Mouse (Mus musculus) stomach, embryonic 16.5 days (tissue): ENCODE results near the gene Slc15a2. TPM values are rescaled to one million over a fixed set of nuclear protein-coding genes. Genes with fewer than 3 reads are reported as not detected.

Experiments
- ATAC-seq: fragments of 200-750 bp; cut with Nextera tagmentation; 2 replicates; pipeline ENCODE4 v1.8.0; 2017; ENCODE audit warnings: moderate number of reproducible peaks, moderate TSS enrichment; ENCODE audit not compliant: insufficient read depth, low FRiP score
- H3K27ac ChIP-seq: fragments of 300-500 bp; sonication (generic); 2 replicates; pipeline ENCODE4 v1.5.1; 2014; ENCODE audit warnings: low read length
- H3K27me3 ChIP-seq: fragments of 300-500 bp; sonication (generic); 2 replicates; pipeline ENCODE4 v1.6.1; 2014; ENCODE audit warnings: low read length, control low read depth, mixed read lengths; ENCODE audit not compliant: control insufficient read depth, insufficient read depth
- H3K36me3 ChIP-seq: fragments of 300-500 bp; sonication (generic); 2 replicates; pipeline ENCODE4 v1.6.1; 2014; ENCODE audit warnings: low read length; ENCODE audit not compliant: control insufficient read depth, insufficient read depth
- H3K4me1 ChIP-seq: fragments of 300-500 bp; sonication (generic); 2 replicates; pipeline ENCODE4 v1.6.1; 2014; ENCODE audit warnings: low read length, control low read depth, mixed read lengths; ENCODE audit not compliant: control insufficient read depth, insufficient read depth
- H3K4me2 ChIP-seq: fragments of 300-500 bp; sonication (generic); 2 replicates; pipeline ENCODE4 v1.6.1; 2014; ENCODE audit warnings: low read depth, low read length, mixed read lengths
- H3K4me3 ChIP-seq: fragments of 300-500 bp; sonication (generic); replicated peaks from 2 replicates; pipeline ENCODE4 v1.5.1; 2014; ENCODE audit warnings: mild to moderate bottlenecking, low read length
- H3K9ac ChIP-seq: fragments of 300-500 bp; sonication (generic); 2 replicates; pipeline ENCODE4 v1.6.1; 2014; ENCODE audit warnings: low read length
- H3K9me3 ChIP-seq: fragments of 300-500 bp; sonication (generic); replicated peaks from 2 replicates; pipeline ENCODE4 v1.6.1; 2016; ENCODE audit warnings: low read length, control low read depth; ENCODE audit not compliant: control insufficient read depth
- WGBS: fragments of 180-500 bp; shearing (Covaris S2); extraction: QIAGEN DNeasy Blood & Tissue Kit; methylation state at CpG from one replicate; pipeline ENCODE4 v1.1.7; 2014; 5-methylcytosine and 5-hydroxymethylcytosine counted together
- microRNA-seq: library from miRNA; unstranded; fragments of <30 nt; microRNA quantifications from one replicate; pipeline ENCODE4, GENCODE M21; 2016
- polyA plus RNA-seq: library from polyadenylated mRNA; unstranded; fragments of >200 nt; fragmentation: Nextera tagmentation; extraction: Ambion mirVana; gene quantifications from 2 replicates; pipeline ENCODE4 v1.2.1, GENCODE M21; 2015

Gene Slc15a2
- polyA plus RNA-seq, 1 experiment from 2014 or later: 4.0 TPM

DNA sequence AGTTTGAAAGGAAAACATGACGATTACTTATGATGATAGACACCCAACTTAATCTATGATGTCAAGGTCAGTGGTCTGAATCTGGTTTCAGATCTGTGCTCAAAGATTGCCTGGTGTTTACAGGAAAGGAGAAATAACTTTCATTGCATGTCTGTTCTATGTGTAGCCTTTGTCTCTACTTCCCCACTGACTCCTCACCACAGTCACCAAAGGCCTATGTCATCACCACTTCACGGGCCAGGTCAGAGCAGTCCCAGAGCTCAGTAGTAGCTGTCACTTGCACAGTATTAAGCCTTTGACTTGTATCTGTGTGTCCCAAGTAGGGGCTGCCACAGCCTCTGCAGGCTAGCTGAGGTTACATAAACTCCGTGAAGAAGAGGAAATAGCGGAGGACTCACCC is 67.3 kb downstream of the Slc15a2 start:
- 85% methylated on average over 4 of the region's 4 CpGs for WGBS

DNA sequence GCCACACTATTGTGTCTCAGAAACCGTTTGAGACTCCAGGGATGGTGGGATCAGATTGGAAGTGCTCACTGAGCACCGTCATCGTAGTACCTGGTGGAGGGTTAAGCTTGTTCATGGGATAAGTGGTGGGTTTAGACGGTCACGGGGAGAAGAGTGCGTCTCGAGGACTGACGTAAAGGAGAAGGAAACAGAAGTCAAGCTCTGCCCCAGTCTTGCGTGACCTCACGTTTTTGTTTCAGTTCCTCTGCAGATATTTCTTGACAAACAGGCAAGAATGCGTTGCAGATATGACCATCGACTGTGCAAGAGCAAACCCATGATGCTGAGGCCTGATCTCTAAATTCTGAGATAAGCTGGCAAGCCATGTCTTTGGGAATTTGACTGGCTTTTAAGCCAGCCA is 73.0 kb downstream of the Slc15a2 start:
- WGBS: 77% methylated on average over 12 of the region's 12 CpGs
- Histone ChIP-seq H3K36me3 (no peaks in the 10 kb centered on the region), H3K9me3 (no peaks in the 10 kb centered on the region), H3K4me2 (no peak overlapping the region), H3K27ac (no peak overlapping the region), H3K9ac (no peak overlapping the region), H3K4me1 (peaks cover 6% of the 10 kb centered on the region; the same call in 1 of the 2 replicates), H3K27me3 (no peaks in the 10 kb centered on the region), H3K4me3 (no peak overlapping the region)
- ATAC-seq: no peak

More for the DNA sequence above, 67.3 kb downstream of the Slc15a2 start:
- Histone ChIP-seq H3K4me3 (no peak overlapping the region), H3K4me2 (no peak overlapping the region), H3K27me3 (no peaks in the 10 kb centered on the region), H3K27ac (no peak overlapping the region), H3K36me3 (no peaks in the 10 kb centered on the region), H3K9ac (no peak overlapping the region), H3K4me1 (no peaks in the 10 kb centered on the region), H3K9me3 (no peaks in the 10 kb centered on the region)
- ATAC-seq: no peak

- no peak for ATAC-seq
- no peak overlapping the region for H3K9ac ChIP-seq
- no peak overlapping the region for H3K4me3 ChIP-seq
- no peaks in the 10 kb centered on the region for H3K27me3 ChIP-seq
- no peak overlapping the region for H3K4me2 ChIP-seq
- 92% methylated on average over 2 of the region's 2 CpGs for WGBS
- H3K36me3 ChIP-seq: no peaks in the 10 kb centered on the region
- H3K4me1 ChIP-seq: peaks cover 6% of the 10 kb centered on the region; the same call in 1 of the 2 replicates
- no peak overlapping the region for H3K27ac ChIP-seq
- no peaks in the 10 kb centered on the region for H3K9me3 ChIP-seq
Measured at GRCm38 (mm10) chr16:36710794-36711193, 74.0 kb downstream of the Slc15a2 start.

DNA sequence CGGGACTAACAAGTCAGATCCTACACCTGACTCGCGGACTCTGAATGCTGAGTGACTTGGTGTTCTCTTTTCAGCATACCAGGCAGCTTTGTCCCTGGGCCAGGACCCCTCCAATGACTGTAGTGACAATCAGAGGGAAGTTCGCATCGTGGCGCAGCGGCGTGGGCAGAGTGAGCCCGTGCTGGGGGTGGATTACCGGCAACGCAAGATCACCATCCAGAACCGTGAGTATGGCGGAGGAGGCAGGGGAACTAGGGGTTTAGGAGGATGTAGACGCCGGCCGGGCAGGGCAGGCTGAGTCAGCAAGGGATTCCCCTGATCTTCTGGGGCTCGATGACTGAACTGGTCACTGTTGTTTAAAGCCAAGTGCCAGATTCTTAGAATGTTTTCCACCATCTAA is 75.4 kb downstream of the Slc15a2 start:
- H3K9me3 ChIP-seq: no peaks in the 10 kb centered on the region
- no peak for ATAC-seq
- H3K4me2 ChIP-seq: no peak overlapping the region
- H3K27me3 ChIP-seq: no peaks in the 10 kb centered on the region
- H3K9ac ChIP-seq: no peak overlapping the region
- 91% methylated on average over 17 of the region's 17 CpGs for WGBS
- H3K27ac ChIP-seq: no peak overlapping the region
- H3K36me3 ChIP-seq: no peaks in the 10 kb centered on the region
- H3K4me1 ChIP-seq: peaks cover 6% of the 10 kb centered on the region; the same call in 1 of the 2 replicates
- H3K4me3 ChIP-seq: no peak overlapping the region

DNA sequence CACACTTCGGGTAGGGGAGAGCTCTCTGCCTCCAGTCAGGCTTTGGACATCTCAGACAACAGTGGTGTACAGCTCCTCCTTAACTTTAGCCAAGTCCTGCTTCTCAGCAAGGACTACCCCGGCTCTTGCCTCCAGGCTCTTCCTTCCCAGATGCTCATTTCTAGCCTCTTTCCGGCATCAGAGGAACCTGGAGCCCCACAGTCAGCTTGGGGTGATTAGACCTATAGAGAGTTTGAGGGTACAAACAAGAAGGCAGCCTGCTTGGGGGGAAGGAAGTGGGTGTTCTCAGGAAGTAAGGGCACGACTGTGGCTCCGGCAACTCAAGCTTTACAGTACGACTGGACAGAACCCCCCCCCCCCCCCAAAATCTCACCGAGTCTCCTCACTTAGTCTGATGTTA is 76.0 kb downstream of the Slc15a2 start:
- Histone ChIP-seq H3K9ac (no peak overlapping the region), H3K4me3 (no peak overlapping the region), H3K36me3 (no peaks in the 10 kb centered on the region), H3K27me3 (no peaks in the 10 kb centered on the region), H3K4me1 (peaks cover 6% of the 10 kb centered on the region; the same call in 1 of the 2 replicates), H3K27ac (no peak overlapping the region), H3K9me3 (no peaks in the 10 kb centered on the region), H3K4me2 (no peak overlapping the region)
- WGBS: 80% methylated on average over 7 of the region's 7 CpGs
- ATAC-seq: no peak

- H3K27me3 ChIP-seq: no peaks in the 10 kb centered on the region
- H3K9me3 ChIP-seq: no peaks in the 10 kb centered on the region
- no peak overlapping the region for H3K9ac ChIP-seq
- WGBS: 58% methylated on average over 6 of the region's 6 CpGs
- H3K36me3 ChIP-seq: no peaks in the 10 kb centered on the region
- H3K4me1 ChIP-seq: peaks cover 6% of the 10 kb centered on the region; the same call in 1 of the 2 replicates
- H3K4me3 ChIP-seq: no peak overlapping the region
- ATAC-seq: peak; percentile 29; the same call in 1 of the 2 replicates
- H3K4me2 ChIP-seq: no peak overlapping the region
- no peak overlapping the region for H3K27ac ChIP-seq
Measured at GRCm38 (mm10) chr16:36707702-36708423, 76.9 kb downstream of the Slc15a2 start.

DNA sequence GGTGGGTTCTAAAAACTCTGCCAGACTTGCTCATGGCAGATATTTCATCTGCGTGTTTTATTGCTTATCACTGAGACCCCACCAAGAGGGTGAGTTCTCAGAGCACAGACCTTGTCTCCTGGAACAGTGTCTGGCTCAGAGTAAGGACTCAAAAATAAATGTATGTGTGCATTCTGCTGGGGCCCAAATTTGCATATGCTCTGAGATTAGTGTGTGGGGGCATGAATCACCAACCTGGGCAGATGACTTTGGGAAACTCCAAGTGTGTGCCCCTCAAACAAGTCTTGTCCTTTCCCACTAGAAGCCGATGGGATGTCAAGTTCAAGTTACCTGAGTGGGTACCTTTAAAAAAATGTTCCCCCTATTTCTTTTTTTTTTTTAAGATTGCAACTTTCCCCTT is 84.3 kb downstream of the Slc15a2 start:
- no peak overlapping the region for H3K27ac ChIP-seq
- ATAC-seq: no peak
- no peaks in the 10 kb centered on the region for H3K36me3 ChIP-seq
- no peaks in the 10 kb centered on the region for H3K9me3 ChIP-seq
- H3K4me2 ChIP-seq: no peak overlapping the region
- H3K4me3 ChIP-seq: no peak overlapping the region
- H3K27me3 ChIP-seq: no peaks in the 10 kb centered on the region
- WGBS: 85% methylated on average over 2 of the region's 2 CpGs
- no peaks in the 10 kb centered on the region for H3K4me1 ChIP-seq
- no peak overlapping the region for H3K9ac ChIP-seq

Small RNAs within 50 kb of the gene (microRNA-seq; reads per million reads assigned to microRNA genes)
- gene Gm22617: not detected

Other genes with a start within 250 kb of the Slc15a2 start
- gene Casr, start 222.8 kb downstream of the Slc15a2 start, polyA plus RNA-seq: 0.05 TPM in 2 replicates
- gene Cd86, start 118.9 kb downstream of the Slc15a2 start, polyA plus RNA-seq: 3.3 and 4.3 TPM in 2 replicates
- 8.3 and 12.1 TPM in 2 replicates for gene Ildr1, start 91.0 kb downstream of the Slc15a2 start, polyA plus RNA-seq
- gene Iqcb1, start 43.4 kb upstream of the Slc15a2 start, polyA plus RNA-seq: 24.6 and 24.8 TPM in 2 replicates
- 4.7 and 6.2 TPM in 2 replicates for gene Eaf2, start 90.0 kb upstream of the Slc15a2 start, polyA plus RNA-seq
- gene Golgb1, start 90.2 kb upstream of the Slc15a2 start, polyA plus RNA-seq: 97.0 and 106 TPM in 2 replicates
- gene Hcls1, start 150.0 kb upstream of the Slc15a2 start, polyA plus RNA-seq: 9.0 and 10.9 TPM in 2 replicates
- 0.13 TPM in 1 of 2 replicates, not detected in the other for gene Fbxo40, start 205.5 kb upstream of the Slc15a2 start, polyA plus RNA-seq
- 5.4 and 6.7 TPM in 2 replicates for gene Polq, start 226.8 kb upstream of the Slc15a2 start, polyA plus RNA-seq